Mouse (Mus musculus): ENCODE data around the gene Bcl2l14.

- TF ChIP-seq EP300 (IDR thresholded peaks at IDR 0.05; ENCODE audit: low read depth) (no peak), CTCF (IDR thresholded peaks at IDR 0.05; ENCODE audit: low read depth) (no peak)
Measured at GRCm38 (mm10) chr6:134449958-134450357, 53.8 kb downstream of the Bcl2l14 start.

Measured in liver, embryonic 14.5 days (tissue).